Mouse (Mus musculus) kidney, postnatal 0 days (tissue): Measurements from ENCODE around the gene Cd151. TPM values are rescaled to one million over a fixed set of nuclear protein-coding genes. Genes with fewer than 3 reads are reported as not detected.

Experiments
- ATAC-seq: fragments of 200-750 bp; cut with Nextera tagmentation; replicated peaks from 2 replicates; pipeline ENCODE4 v1.8.0; 2017; ENCODE audit warnings: low read depth, moderate number of reproducible peaks, moderate TSS enrichment, moderate library complexity; ENCODE audit not compliant: low FRiP score
- DNase-seq: peaks from one replicate; pipeline ENCODE4 v3.0.0-alpha.2; 2016; ENCODE audit warnings: low spot score
- H3K27ac ChIP-seq: fragments of 300-500 bp; sonication (generic); 2 replicates; pipeline ENCODE4 v1.5.1; 2014; ENCODE audit warnings: mild to moderate bottlenecking
- H3K27me3 ChIP-seq: fragments of 300-500 bp; sonication (generic); 2 replicates; pipeline ENCODE4 v1.6.1; 2014; ENCODE audit warnings: low read length, mixed read lengths; ENCODE audit not compliant: insufficient read depth
- H3K36me3 ChIP-seq: fragments of 300-500 bp; sonication (generic); 2 replicates; pipeline ENCODE4 v1.6.1; 2014; ENCODE audit warnings: low read length, mixed read lengths; ENCODE audit not compliant: insufficient read depth
- H3K4me1 ChIP-seq: fragments of 300-500 bp; sonication (generic); replicated peaks from 2 replicates; pipeline ENCODE4 v1.6.1; 2014; ENCODE audit warnings: antibody characterized with exemption, low read length, mixed read lengths; ENCODE audit not compliant: insufficient read depth
- H3K4me2 ChIP-seq: fragments of 300-500 bp; sonication (generic); 2 replicates; pipeline ENCODE4 v1.6.1; 2014; ENCODE audit warnings: mild to moderate bottlenecking, low read length, moderate library complexity, mixed read lengths
- H3K4me3 ChIP-seq: fragments of 300-500 bp; sonication (generic); replicated peaks from 2 replicates; pipeline ENCODE4 v1.5.1; 2014; ENCODE audit warnings: low read depth, low read length
- H3K9ac ChIP-seq: fragments of 300-500 bp; sonication (generic); 2 replicates; pipeline ENCODE4 v1.6.1; 2014; ENCODE audit warnings: low read depth, low read length
- H3K9me3 ChIP-seq: fragments of 300-500 bp; sonication (generic); replicated peaks from 2 replicates; pipeline ENCODE4 v1.6.1; 2016; ENCODE audit warnings: low read length, inconsistent platforms, mixed read lengths
- CTCF ChIP-seq: IDR thresholded peaks from 2 replicates; pipeline ENCODE4 v1.5.1; 2016; ENCODE audit warnings: antibody characterized with exemption, low read depth, mild to moderate bottlenecking, moderate library complexity
- WGBS: fragments of 180-500 bp; shearing (Covaris S2); extraction: QIAGEN DNeasy Blood & Tissue Kit; methylation state at CpG from one replicate; pipeline ENCODE4 v1.1.7; 2014; 5-methylcytosine and 5-hydroxymethylcytosine counted together
- polyA plus RNA-seq: library from polyadenylated mRNA; unstranded; fragments of >200 nt; fragmentation: Nextera tagmentation; extraction: Ambion mirVana; gene quantifications from 2 replicates; pipeline ENCODE4 v1.2.1, GENCODE M21; 2015

Gene Cd151
- polyA plus RNA-seq, 1 experiment from 2014 or later, result 36.1 TPM

DNA sequence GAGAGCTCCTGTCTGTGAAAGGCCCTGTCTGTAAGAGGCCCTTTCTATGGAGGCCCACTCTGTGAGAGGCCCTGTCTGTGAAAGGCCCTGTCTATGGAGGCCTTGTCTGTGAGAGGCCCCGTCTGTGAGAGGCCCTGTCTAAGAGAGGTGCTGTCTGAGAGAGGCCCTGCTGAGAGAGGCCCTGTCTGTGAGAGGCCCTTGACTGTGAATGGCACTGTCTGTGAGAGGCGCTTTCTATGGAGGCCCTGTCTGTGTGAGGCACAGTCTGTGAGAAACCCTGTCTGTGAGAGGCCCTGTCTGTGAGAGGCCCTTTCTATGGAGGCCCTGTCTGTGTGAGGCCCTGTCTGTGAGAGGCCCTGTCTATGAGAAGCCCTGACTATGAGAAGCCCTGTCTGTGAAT is 39.1 kb downstream of the Cd151 start:
- no peak overlapping the region for H3K4me2 ChIP-seq
- H3K9ac ChIP-seq, result no peak overlapping the region
- H3K27ac ChIP-seq, result no peak overlapping the region
- H3K9me3 ChIP-seq, result no peaks in the 10 kb centered on the region
- DNase-seq (no peak), ATAC-seq (no peak)
- H3K4me3 ChIP-seq, result no peak overlapping the region
- H3K4me1 ChIP-seq, result no peaks in the 10 kb centered on the region
- H3K27me3 ChIP-seq, result no peaks in the 10 kb centered on the region
- peaks cover 4% of the 10 kb centered on the region; the same call in 1 of the 2 replicates for H3K36me3 ChIP-seq
- no peak for TF ChIP-seq CTCF
- 80% methylated on average over 2 of the region's 2 CpGs for WGBS

- no peaks in the 10 kb centered on the region for H3K4me1 ChIP-seq
- DNase-seq (no peak), ATAC-seq (no peak)
- no peaks in the 10 kb centered on the region for H3K9me3 ChIP-seq
- H3K27ac ChIP-seq, result no peak overlapping the region
- 0 out of 2 replicates have a peak overlapping the region, but pooled peaks have one; percentile 1 for H3K9ac ChIP-seq
- H3K4me3 ChIP-seq, result no peak overlapping the region
- no peak for TF ChIP-seq CTCF
- no peaks in the 10 kb centered on the region for H3K27me3 ChIP-seq
- no peak overlapping the region for H3K4me2 ChIP-seq
- peaks cover 4% of the 10 kb centered on the region; the same call in 1 of the 2 replicates for H3K36me3 ChIP-seq
Observed at GRCm38 (mm10) chr7:141508160-141508559, 41.0 kb downstream of the Cd151 start.

- H3K27me3 ChIP-seq, result no peaks in the 10 kb centered on the region
- peaks cover 6% of the 10 kb centered on the region; the same call in 1 of the 2 replicates for H3K36me3 ChIP-seq
- DNase-seq (no peak), ATAC-seq (no peak)
- TF ChIP-seq CTCF, result no peak
- H3K9ac ChIP-seq, result no peak overlapping the region
- no peak overlapping the region for H3K4me3 ChIP-seq
- no peak overlapping the region for H3K4me2 ChIP-seq
- H3K9me3 ChIP-seq, result no peaks in the 10 kb centered on the region
- H3K4me1 ChIP-seq, result no peaks in the 10 kb centered on the region
- 93% methylated on average over 5 of the region's 5 CpGs for WGBS
- H3K27ac ChIP-seq, result no peak overlapping the region
Observed at GRCm38 (mm10) chr7:141510196-141510595, 43.0 kb downstream of the Cd151 start.

GRCm38 (mm10) chr7:141510681-141511191 is 43.5 kb downstream of the Cd151 start:
- 77% methylated on average over 8 of the region's 8 CpGs for WGBS
- Histone ChIP-seq H3K9ac (no peak overlapping the region), H3K4me1 (no peaks in the 10 kb centered on the region), H3K27me3 (no peaks in the 10 kb centered on the region), H3K4me3 (no peak overlapping the region), H3K36me3 (peaks cover 10% of the 10 kb centered on the region; the same call in 1 of the 2 replicates), H3K4me2 (no peak overlapping the region), H3K27ac (no peak overlapping the region), H3K9me3 (no peaks in the 10 kb centered on the region)
- ATAC-seq (no peak), DNase-seq (no peak)
- no peak for TF ChIP-seq CTCF

DNA sequence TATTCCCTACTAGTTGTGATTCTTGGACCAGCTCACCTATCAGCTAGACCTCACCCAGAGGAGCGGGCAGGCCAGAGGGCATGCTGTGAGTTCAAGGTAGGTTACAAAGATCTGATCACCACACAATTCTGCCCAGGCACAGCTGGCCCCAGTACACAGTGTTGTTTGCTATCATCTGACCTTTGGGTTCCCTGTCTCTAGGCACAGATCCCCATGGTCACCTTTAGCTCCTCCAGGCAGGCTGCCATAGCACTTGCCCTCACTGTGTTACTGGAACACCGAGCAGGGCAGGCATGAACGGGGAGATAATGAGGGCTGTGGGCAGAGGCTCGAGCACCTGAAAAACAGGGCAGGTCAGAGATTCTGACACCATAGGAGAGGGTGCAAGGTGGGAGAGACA is 50.4 kb downstream of the Cd151 start:
- Histone ChIP-seq H3K9me3 (no peaks in the 10 kb centered on the region), H3K4me3 (no peak overlapping the region), H3K27me3 (no peaks in the 10 kb centered on the region), H3K27ac (no peak overlapping the region), H3K4me1 (no peaks in the 10 kb centered on the region), H3K9ac (no peak overlapping the region), H3K4me2 (no peak overlapping the region), H3K36me3 (peaks cover 9% of the 10 kb centered on the region; the same call in 1 of the 2 replicates)
- ATAC-seq (no peak), DNase-seq (no peak)
- no peak for TF ChIP-seq CTCF
- WGBS, result 88% methylated on average over 4 of the region's 4 CpGs

- no peak for DNase-seq
- H3K4me1 ChIP-seq, result no peaks in the 10 kb centered on the region
- no peaks in the 10 kb centered on the region for H3K27me3 ChIP-seq
- no peak for ATAC-seq
- peaks cover 9% of the 10 kb centered on the region; the same call in 1 of the 2 replicates for H3K36me3 ChIP-seq
- no peak overlapping the region for H3K27ac ChIP-seq
- no peak overlapping the region for H3K4me3 ChIP-seq
- no peak overlapping the region for H3K9ac ChIP-seq
- H3K4me2 ChIP-seq, result no peak overlapping the region
- WGBS, result 91% methylated on average over 5 of the region's 5 CpGs
- no peaks in the 10 kb centered on the region for H3K9me3 ChIP-seq
- no peak for TF ChIP-seq CTCF
Observed at GRCm38 (mm10) chr7:141518296-141518695, 51.1 kb downstream of the Cd151 start.

- no peak for TF ChIP-seq CTCF
- ATAC-seq (no peak), DNase-seq (no peak)
- no peak overlapping the region for H3K4me3 ChIP-seq
- 81% methylated on average over 3 of the region's 3 CpGs for WGBS
- no peak overlapping the region for H3K9ac ChIP-seq
- no peaks in the 10 kb centered on the region for H3K27me3 ChIP-seq
- H3K36me3 ChIP-seq, result peaks cover 9% of the 10 kb centered on the region; the same call in 1 of the 2 replicates
- H3K27ac ChIP-seq, result no peak overlapping the region
- no peaks in the 10 kb centered on the region for H3K9me3 ChIP-seq
- no peak overlapping the region for H3K4me2 ChIP-seq
- H3K4me1 ChIP-seq, result no peaks in the 10 kb centered on the region
Observed at GRCm38 (mm10) chr7:141518926-141519325, 51.7 kb downstream of the Cd151 start.
